Mouse (Mus musculus) testis, postnatal 14 days (tissue): ENCODE measurements at regions not wholly inside any gene's neighbourhood (a gene's known extent, or its start where the extent isn't known, plus 50 kb on each side); places are given as distances from the start of the nearest gene placed in this dataset.

Source experiments
- DNase-seq: peaks from one replicate; pipeline ENCODE4 v3.0.0; 2021; ENCODE audit warnings: low spot score

DNA sequence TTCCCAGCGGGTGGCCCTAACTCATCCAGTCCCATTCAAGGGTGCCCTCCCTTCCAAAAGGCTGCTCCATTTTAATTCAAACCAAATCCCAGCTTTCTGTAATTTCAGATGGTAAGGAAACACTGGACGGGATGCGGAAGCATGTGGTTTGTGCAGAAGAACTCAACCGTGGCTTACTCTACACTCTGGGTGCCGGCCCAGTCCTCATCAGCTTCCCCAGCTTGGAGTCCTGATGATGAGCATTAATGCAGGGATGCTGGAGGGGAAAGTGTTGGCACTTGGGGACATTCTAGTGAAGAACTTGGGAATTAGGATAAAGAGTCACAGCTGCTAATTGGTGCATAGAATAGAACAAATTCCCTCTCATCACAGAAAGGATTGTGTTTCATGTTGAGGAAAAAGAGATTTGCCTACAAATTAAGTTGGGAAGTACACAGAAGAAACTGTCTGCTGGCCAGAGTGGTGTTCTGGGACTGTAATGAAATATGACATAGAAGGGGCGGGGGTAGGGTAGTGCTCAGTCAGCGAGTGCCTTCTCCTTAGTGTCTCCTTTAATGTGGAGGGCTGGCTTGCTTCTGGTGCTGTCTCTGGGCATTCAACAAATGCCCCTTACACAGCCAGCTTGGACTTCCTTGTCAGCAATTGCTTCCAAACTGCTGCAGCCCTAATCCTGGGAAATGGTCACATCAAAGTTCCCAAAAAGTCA, 285.0 kb upstream of the Bmper start:
- DNase-seq = no peak

GRCm38 (mm10) chr9:22944992-22945391, 277.9 kb upstream of the Bmper start:
- DNase-seq = no peak

GRCm38 (mm10) chr9:22945426-22945955, 277.4 kb upstream of the Bmper start:
- DNase-seq = no peak

- no peak for DNase-seq
These were observed 270.1 kb upstream of the Bmper start for GRCm38 (mm10) chr9:22952571-22953442.

- DNase-seq = no peak
These were observed 260.5 kb upstream of the Bmper start for GRCm38 (mm10) chr9:22962269-22962815.

DNA sequence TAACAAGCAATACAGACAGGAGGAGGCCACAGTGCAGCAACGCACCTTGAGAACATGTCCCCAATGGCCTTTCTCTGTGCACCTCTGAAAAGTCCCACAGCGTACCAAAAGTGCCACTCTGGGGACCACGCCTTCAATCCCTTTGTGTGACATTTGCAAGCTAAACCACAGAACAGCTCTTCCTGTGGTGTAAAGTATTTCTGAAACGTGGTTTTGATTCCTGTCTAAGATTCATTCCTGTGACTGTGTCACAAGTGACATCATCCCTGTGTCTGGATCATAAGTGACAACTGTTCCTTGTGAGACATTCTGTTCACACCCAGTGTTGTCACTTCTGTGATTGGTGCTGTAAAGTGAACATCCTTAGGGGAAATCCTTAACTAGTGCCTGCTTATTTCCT, 251.6 kb upstream of the Bmper start:
- DNase-seq = no peak

GRCm38 (mm10) chr9:22976748-22977147, 246.1 kb upstream of the Bmper start:
- DNase-seq = no peak

DNA sequence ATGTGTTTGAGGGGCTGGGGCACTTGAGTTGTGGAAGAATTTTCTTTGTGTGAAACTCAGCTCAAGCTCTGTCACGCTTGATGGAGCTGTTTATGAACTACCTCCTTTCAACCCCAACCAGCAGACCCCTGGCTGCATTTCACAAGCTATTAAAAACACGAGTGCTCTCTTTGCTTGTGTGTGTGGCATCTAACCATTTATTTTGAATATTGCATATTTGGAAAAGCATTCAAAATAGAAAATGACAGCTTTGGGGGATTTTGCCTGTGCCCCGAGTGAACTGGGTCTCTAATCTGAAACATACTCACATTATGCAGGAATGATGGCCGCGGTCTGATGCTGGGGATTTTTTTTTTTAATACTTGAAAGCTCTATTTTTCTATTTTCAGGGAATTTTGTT, 243.2 kb upstream of the Bmper start:
- no peak for DNase-seq

- no peak for DNase-seq
These were observed 233.4 kb upstream of the Bmper start for GRCm38 (mm10) chr9:22989508-22989907.

GRCm38 (mm10) chr9:22993531-22993930, 229.3 kb upstream of the Bmper start:
- no peak for DNase-seq

GRCm38 (mm10) chr9:22995564-22995963, 227.3 kb upstream of the Bmper start:
- no peak for DNase-seq

DNA sequence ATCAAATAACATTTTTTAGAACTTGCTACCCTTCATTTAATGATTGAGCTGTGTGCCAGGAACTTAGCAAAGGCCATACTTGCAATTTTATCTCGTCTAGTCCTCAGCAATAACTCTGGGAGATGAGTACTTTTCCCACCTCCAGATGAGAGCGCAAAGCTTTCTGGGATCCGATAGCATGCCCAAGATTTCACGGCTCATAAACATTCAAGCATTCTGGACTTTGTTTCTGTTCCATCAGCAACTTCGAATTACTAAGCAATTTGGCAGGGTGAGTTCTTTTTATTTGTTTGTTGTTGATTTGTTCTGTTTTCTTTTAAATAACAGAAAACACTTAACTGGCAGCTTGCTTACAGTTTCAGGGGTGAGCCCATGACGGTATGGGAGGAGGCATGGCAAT, 224.6 kb upstream of the Bmper start:
- DNase-seq = no peak

DNA sequence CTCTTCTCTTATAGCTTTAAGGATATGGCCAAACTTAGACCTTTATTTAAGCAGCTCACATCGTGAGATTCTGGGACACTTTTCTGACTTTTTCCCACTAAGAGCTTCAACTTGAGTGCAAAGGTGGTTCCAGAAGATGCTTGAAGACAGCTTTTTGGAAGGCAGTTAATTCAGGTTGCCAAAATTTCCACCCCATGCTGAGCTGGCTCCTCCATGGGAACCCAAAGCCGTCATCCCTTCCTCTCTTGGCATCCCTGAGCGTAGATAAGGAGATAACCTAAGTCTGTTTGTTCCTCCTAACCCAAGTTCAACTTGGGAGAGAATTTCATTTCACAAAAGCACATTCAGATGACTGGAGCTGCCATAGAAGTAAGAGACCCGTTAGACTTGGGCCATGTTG, 223.7 kb upstream of the Bmper start:
- no peak for DNase-seq

- no peak for DNase-seq
These were observed 222.7 kb upstream of the Bmper start for GRCm38 (mm10) chr9:23000200-23000599.

DNA sequence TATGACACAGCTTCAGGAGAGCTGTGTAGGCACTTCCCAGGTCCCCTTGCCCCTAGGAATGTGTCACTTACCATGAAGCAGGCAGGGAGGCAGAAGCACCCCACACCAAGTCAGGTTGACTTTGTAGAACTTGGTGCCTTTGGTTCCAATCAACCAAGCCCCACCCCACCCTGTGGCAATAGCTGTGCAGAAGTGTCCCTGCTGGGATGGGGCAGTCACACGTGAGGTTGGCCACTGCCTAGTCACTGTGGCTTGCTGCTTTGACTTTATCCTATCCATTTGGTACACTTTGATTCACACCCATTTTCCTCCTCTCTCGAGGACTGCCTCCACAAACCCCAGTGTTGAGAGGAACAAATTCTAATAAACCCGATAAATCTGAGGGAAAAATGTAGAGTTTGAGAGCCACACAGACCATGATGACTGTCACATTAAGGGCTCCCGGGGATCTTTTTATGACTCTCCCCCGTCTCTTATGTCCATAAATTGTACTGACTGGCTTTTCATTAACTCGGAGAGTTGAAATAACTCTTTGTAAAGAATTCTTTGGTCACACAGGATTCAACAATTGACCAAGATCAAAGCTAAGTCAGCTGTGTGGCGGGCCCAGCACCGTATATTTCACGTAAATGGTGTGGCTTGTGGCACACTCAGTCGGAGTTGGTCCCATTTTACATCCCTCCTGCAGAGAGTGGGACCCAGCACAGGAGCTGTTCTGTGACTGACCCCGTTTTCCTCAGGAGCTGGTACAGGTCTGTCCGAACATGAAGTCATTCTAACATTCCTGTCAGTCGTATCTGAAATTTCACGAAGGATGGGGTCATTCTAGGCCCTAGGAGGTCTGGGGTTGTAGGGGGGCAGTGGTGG, 219.4 kb upstream of the Bmper start:
- DNase-seq = no peak

DNA sequence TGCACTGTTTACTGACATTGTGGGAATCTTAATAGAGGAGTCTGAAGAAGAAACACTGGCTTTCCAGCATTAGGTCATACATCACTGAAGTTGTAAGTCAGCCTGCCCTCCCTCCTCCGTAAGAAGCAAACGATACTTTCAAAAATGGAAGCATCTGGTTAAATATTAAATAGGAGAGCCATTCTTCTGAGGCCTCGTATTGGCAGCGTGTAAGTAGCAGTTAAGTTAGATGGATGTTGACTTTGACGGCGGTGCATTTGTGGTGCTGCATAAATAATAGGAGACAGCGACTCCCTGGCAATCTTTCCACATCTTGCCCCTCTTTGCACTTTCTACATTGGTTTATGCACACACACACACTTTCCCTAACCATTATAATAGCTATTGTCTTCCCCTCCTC, 217.9 kb upstream of the Bmper start:
- DNase-seq = no peak

- peak; percentile 14 for DNase-seq
These were observed 213.3 kb upstream of the Bmper start for GRCm38 (mm10) chr9:23009462-23010183.

DNA sequence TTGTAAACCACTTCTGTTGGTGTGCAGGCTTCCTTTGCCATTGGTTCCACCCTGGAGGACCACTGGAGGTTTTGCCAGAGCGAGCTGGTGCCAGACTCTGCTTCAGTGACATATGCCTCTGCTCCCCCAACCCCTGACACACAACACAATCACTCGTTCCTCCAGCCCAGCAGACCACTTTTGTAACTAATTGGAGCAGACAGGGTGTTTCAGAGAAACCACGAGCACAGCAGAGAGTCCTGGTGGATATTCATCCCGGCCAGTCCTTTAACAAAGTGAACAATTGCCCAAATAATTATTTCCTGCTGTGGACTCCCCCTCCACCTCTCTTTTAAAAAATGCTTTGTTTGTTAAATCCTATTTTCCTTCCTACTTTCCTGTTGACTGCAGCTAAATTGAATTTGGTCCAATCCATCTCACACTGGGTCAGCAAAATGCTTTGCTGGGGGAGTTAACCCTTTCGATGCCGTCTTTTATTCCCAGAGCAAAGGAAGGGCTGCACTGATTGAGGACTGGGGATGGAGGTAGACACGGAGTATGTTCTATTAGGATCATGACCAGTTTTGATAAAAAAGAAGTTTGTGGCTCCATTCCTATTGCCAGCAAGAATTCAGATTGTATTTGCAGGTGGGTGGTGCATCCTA, 211.4 kb upstream of the Bmper start:
- DNase-seq = no peak

GRCm38 (mm10) chr9:23012130-23012529, 210.7 kb upstream of the Bmper start:
- DNase-seq = no peak

- no peak for DNase-seq
These were observed 206.1 kb upstream of the Bmper start for GRCm38 (mm10) chr9:23016733-23017132.

DNA sequence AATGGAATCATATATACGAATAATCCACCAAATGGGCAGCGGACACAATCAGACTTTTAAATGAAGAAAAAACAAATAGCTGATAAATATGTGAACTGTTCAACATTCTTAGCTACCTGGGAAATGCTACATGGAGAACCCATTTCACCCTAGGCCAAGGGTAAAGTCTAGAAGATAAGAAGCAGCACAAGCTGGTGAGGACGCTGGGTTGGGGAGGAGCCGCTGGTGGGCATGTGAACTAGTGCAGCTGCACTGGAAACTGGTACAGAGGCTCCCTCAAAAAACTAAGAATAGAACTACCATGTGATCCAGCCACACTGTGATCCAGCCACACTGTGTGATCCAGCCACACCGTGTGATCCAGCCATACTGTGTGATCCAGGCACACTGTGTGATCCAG, 198.8 kb upstream of the Bmper start:
- DNase-seq = no peak
